Mouse (Mus musculus) thymus, postnatal 25 days (tissue): ENCODE measurements at regions not wholly inside any gene's neighbourhood (a gene's known extent, or its start where the extent isn't known, plus 50 kb on each side); places are given as distances from the start of the nearest gene placed in this dataset.
"Not testable (repeated sequence)": the region's sequence is repeated elsewhere in the genome, so short reads cannot be mapped to it uniquely, and the experiment has no call there.

Source experiments
- DNase-seq: peaks from one replicate; pipeline ENCODE4 v3.0.0; 2022

GRCm38 (mm10) chr17:16571403-16571802 lies 492.5 kb upstream of the Zfp960 start:
- DNase-seq, result no peak

DNA sequence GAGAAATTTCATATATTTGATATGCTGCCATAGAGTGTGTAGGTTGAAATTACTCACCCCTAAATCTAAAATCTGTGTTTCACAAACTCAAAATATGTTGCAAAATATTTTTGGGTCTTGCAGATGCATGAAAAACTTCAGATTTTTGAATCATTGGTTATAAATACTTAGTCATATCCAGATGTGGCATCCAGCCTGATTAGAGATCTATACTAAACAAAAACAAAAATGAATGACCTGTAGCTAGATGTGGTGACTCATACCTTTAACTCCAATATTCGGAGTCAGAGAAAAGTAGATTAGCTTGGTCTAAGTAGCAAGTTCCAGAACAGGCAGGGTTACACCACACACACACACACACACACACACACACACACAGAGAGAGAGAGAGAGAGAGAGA lies 475.1 kb upstream of the Zfp960 start:
- no peak for DNase-seq

- no peak for DNase-seq
Observed at GRCm38 (mm10) chr17:16599671-16600070, 464.2 kb upstream of the Zfp960 start.

DNA sequence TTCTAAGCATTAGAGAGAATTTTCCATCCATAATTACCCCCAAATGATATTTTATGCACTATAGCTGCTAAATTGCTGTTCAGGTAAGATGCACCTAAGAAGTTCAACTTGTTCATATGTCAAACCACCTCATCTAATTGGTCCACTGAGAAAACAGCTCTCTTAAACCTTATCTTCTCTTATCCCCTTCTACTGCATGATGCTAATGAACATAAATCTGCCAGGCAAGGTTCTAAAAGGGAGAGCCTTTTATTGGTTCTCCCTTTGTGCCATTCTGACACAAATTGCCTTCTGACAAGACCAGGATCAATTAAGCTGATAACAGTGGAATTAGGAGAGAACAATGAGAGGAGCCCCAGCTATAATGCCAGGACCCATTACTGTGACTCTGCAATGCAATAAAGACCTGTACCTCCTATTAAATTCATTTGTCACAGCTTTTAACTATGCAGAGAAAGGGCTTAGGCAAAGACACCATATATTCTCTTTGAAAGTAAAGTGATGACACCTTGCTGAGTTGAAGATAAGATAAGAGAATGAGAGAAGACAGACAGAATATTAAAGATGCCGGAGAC lies 451.4 kb upstream of the Zfp960 start:
- DNase-seq, result no peak

DNA sequence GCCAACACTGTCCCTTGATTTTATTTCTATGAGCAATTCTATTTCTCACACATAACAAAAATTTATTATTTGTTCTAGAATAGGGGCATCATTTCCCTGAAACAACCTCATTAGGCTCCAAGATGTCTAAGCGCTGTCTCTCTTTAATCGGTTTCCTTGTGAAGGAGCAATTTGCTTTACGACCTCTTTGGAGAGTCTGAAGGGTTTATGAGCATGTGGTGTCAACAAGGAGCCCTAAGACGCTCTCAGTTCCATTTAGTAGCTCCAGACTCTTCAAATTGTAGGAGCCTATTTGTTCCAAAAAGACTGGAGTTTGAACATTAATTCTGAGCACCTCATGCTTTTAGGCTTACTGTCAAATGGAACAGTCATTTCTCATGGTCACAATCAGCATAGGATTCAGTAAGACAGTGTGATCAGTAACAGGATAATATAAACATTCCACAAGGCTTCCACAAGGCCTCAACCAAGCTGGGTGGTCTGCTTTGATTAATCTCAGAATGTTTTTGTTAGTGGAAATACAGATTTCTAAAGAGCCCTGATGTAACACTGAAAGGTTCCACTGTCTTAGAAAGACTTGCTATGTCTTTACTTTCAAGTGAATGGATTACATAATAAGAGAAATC lies 441.9 kb upstream of the Zfp960 start:
- no peak for DNase-seq

GRCm38 (mm10) chr17:16629854-16630253 lies 434.1 kb upstream of the Zfp960 start:
- DNase-seq, result no peak

DNA sequence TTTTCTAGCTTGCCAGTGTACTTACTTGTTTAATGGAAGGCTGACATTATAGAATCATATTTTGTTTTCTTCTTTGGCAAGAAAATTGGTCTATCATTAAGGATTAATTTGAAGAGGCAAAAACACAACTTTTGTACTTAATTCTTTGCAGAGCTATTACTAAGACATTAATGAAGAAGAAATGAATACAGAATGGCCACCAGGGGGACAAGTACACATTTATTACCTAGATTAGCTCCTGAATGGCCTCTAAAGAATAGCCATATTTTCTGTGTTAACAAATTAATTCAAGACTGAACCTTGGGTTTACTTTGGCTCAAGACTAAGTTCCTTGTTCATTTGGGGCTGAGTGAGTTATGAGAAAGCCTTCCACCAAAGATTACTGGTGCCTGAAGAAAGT lies 430.5 kb upstream of the Zfp960 start:
- DNase-seq, result no peak

DNA sequence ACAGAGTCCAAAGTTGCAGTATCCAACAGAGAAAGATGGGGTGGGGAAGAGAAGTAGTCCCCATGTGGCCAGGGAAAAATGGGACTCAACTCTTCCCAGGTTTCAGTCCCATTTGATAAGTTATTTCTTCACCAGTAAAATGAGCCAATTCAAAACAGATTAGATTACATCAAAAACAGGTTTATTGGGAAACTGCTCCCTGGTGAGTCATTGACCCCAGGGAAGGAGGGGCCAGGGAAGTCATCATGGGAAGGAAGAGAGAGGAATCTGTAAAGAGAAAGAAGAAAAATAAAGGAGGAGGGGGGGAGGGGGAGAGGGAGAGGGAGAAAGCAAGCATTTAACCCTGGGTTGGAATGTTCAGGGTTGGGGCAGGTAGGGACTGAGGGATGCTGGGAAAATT lies 426.4 kb upstream of the Zfp960 start:
- no peak for DNase-seq

DNA sequence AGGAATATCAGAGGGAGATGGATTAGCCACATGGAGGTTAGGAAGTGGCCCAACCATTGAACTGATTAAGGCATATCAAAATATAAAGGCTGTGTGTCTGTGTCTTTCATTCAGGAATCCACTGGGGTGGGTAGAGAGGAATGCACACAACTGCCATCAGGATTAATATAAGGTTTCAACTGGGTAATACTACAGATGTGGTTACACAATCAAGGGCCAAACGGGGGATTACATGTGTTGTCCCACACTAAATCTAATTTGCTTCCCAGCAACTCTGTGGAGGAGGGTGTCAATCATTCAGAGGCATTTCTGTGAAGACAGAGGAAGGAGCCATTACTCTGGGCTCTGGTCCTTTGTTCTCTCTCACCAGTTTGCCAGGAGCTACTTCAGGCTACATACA lies 416.0 kb upstream of the Zfp960 start:
- DNase-seq, result no peak

- DNase-seq, result no peak
Observed at GRCm38 (mm10) chr17:16665253-16665652, 398.7 kb upstream of the Zfp960 start.

DNA sequence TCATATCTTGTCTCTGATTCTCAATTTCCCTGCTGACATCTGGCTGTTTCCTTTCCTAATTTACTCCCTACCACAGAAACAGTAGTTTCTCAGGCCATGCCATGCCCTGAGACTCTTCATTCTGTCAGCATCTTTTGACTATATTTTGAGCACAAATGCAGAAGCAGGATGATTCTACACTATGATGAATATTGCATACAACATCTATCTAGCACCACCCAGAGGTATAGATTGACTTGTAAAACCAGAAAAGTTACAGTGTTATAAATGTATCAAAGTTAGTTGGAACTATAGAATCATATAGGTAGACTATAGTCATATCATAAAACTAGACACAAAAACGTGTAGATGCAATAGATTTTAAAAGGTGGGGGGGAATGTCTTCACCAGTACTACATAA lies 396.3 kb upstream of the Zfp960 start:
- DNase-seq, result no peak

GRCm38 (mm10) chr17:16704199-16704598 lies 359.7 kb upstream of the Zfp960 start:
- DNase-seq, result no peak

DNA sequence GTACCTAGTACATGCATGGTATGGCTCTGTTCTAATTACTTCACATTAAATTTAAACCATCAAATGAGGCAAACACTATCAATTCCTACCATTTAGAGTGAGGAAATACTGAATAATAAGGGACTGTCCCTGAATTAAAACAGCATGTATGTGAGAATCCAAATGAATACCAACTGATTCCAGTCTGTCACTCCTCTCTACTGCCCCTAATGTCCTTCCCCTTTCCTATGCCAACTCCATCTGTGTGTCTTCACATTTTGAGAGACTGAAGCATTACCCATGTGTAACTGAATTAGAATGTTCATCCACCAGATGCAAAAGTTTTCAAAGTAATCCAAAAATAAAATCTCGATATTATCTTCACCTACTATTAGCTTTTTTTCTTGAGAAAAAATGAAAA lies 358.0 kb upstream of the Zfp960 start:
- DNase-seq, result no peak

GRCm38 (mm10) chr17:16726904-16727303 lies 337.0 kb upstream of the Zfp960 start:
- no peak for DNase-seq

DNA sequence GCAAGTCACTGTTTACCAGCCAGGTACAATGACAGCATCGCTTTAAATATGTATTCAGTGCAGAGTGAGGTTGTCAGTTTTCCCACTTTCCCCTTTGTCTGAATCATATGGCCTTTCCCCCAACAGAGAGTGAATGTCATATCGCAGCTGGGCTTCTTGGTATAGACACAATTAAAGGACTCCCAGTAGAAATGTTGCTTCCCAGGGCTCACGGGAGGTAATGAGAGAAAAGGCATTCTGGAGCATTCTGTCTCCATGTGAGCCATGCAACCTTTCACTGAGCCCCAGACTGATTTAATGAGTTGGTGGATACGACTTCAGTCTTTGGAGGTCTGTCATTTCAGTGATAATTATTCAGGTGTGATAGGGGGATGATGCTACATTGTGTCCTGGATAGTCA lies 310.8 kb upstream of the Zfp960 start:
- no peak for DNase-seq

DNA sequence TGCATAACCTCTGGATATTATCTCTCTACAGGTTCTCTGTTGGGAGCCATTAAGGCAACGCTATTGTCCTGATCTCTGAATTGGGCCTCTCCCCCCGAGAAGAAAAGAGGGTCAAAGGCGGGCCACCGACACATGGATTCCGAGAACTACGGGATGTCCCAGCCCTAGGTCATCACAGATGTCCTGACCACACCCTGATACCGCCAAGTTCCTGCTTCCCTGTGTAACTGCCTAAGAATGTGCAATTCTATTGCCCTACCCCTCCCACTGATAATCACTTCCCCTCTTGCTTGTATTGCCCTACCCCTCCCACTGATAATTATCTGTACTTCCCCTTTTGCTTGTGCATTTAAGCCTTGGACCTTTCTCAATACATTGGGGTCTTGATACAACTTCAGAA lies 293.3 kb upstream of the Zfp960 start:
- not testable (repeated sequence) for DNase-seq

DNA sequence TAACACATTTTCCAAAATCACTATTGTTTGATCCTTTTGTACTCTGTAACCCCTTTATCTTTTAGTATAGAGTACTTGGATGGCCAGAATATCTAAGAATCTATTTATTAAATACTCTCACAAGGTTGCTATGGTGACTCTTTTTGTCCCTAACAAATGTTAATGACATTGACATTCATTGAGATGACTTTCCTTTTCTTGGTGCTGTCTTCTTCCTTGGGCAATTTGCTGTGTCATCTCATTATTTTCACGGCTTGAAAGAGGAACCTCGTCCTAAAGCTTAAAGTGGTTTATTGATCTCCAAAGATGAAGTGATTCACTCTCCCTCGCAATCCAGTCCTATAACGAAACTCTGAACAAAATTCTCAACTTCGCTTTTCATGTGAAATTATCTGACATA lies 265.6 kb upstream of the Zfp960 start:
- DNase-seq, result no peak

GRCm38 (mm10) chr17:16804986-16805385 lies 258.9 kb upstream of the Zfp960 start:
- DNase-seq, result no peak

DNA sequence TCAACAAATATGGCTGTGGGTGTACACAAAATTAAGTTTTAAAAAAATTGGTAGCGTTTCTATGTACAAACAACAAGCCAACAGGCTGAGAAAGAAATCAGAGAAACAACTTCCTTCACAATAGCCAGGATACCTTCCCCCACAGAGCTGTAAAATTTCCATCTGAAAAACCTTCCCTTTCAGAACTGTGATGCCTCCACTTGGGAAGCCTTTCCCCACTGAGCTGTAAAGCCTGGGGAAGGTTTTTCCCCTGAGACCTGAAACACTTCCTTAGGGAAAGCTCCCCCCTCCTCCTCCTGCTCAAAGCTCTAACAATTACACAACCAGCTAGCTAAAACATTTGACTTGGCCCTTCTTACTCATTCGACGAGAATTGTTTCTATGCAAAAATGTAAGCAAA lies 245.5 kb upstream of the Zfp960 start:
- DNase-seq, result no peak

GRCm38 (mm10) chr17:16821716-16822115 lies 242.2 kb upstream of the Zfp960 start:
- DNase-seq, result no peak

- no peak for DNase-seq
Observed at GRCm38 (mm10) chr17:16839152-16839551, 224.8 kb upstream of the Zfp960 start.

GRCm38 (mm10) chr17:16860771-16861170 lies 203.1 kb upstream of the Zfp960 start:
- DNase-seq, result no peak

DNA sequence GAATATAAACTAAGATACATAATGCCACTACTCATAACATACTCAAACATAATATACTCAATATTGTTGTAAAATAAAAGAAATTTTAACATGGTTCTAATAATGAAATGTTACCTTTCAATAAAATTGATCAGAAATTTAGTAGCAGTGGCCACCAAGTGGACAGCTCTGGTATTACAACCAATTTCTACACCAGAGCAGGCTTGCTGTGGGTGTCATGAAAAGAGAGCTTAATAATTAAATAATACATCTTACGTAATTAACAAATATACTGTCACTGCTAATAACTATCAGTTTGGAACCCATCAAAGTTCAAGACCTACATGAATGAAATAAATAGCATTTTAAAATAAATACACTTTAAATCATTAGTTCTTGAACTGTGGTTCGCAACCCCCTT lies 163.1 kb upstream of the Zfp960 start:
- DNase-seq, result peak; percentile 11

GRCm38 (mm10) chr17:16918191-16918590 lies 145.7 kb upstream of the Zfp960 start:
- DNase-seq, result no peak

DNA sequence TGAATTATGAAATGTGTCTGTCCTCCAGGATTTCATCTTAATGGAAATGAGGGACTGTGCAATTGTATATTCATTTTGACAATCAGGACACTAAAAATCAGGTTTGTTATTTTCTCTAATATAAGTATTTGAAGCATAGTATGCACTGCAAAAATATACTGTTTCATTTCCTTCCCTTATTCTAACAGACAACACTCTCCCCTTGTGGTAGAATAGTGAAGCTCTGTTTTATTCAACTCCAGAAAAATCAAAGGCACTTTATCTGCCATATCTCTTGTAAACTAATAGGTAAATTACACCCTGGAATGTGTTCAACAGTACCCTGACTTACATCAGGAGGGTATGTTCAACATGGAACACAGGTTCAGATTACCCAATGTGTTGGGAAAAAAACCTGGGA lies 137.7 kb upstream of the Zfp960 start:
- no peak for DNase-seq
